Comparison of ENCODE assay signal across 8 mouse cellular contexts in genomic region chr11:60139734-60140371, GRCm38 (mm10). TPM values are rescaled to one million over a fixed set of nuclear protein-coding genes. Genes with fewer than 3 reads are reported as not detected.
DNase-seq lines count a peak whose midpoint lies in the region; ATAC-seq and TF ChIP-seq lines count a peak whose summit lies in the region.

No protein-coding gene starts in this region.

- TF ChIP-seq POLR2A in bone marrow macrophage, adult 2 months (IDR thresholded peaks at IDR 0.05; ENCODE audit: borderline replicate concordance, low read depth, low read length): no peak
- peak; percentile 29; the same call in 1 of the 2 replicates for TF ChIP-seq POLR2A in embryonic fibroblast, embryonic 13.5 days (IDR thresholded peaks at IDR 0.05; ENCODE audit: low read depth, low read length)

- intact Hi-C loops in heart, postnatal 10 days (cut with DNase I): loop anchor here (2.0 to 5.0 kb wide), 2 partner anchors 33 kb away; partner anchors contain the start of gene Rai1

- TF ChIP-seq EP300 in lung, postnatal 0 days (IDR thresholded peaks at IDR 0.05): no peak

- no peak for TF ChIP-seq CTCF in bone marrow macrophage, adult 2 months (IDR thresholded peaks at IDR 0.05; ENCODE audit: low read depth, low read length)
- no peak for TF ChIP-seq CTCF in embryonic fibroblast, embryonic 13.5 days (IDR thresholded peaks at IDR 0.05; ENCODE audit: borderline replicate concordance, insufficient read depth, low read length)
- peak; percentile 21 for TF ChIP-seq CTCF in lung, postnatal 0 days (IDR thresholded peaks at IDR 0.05)

- H3K4me1 ChIP-seq in bone marrow macrophage, adult 2 months (ENCODE audit: control insufficient read depth, insufficient read depth, low read length): peaks cover 36% of the 10 kb centered on the region
- peaks cover 20% of the 10 kb centered on the region for H3K4me1 ChIP-seq in embryonic fibroblast, embryonic 13.5 days (ENCODE audit: control insufficient read depth, insufficient read depth, low read length)
- peaks cover 5% of the 10 kb centered on the region; the same call in 1 of the 2 replicates for H3K4me1 ChIP-seq in lung, postnatal 0 days (ENCODE audit: insufficient read depth, low read depth, low read length)

- ATAC-seq in lung, postnatal 0 days: peak; percentile 64

- peak overlapping the region; percentile 100 for H3K4me2 ChIP-seq in lung, postnatal 0 days (replicated peaks; ENCODE audit: low read depth, low read length)

- H3K9me3 ChIP-seq in lung, postnatal 0 days (ENCODE audit: low read length): no peaks in the 10 kb centered on the region

- H3K9ac ChIP-seq in lung, postnatal 0 days (replicated peaks; ENCODE audit: low read depth): peak overlapping the region; percentile 43

- H3K27me3 ChIP-seq in lung, postnatal 0 days (replicated peaks; ENCODE audit: insufficient read depth, low read length): no peaks in the 10 kb centered on the region

- WGBS in lung, postnatal 0 days: 1% methylated on average over 58 of the region's 66 CpGs

- H3K27ac ChIP-seq in bone marrow macrophage, adult 2 months (ENCODE audit: insufficient read depth, low read depth, low read length): no peak overlapping the region
- no peak overlapping the region for H3K27ac ChIP-seq in embryonic fibroblast, embryonic 13.5 days (ENCODE audit: insufficient read depth, low read length)
- H3K27ac ChIP-seq in lung, postnatal 0 days (ENCODE audit: low read length): peak overlapping the region; percentile 14; the same call in 1 of the 2 replicates

- H3K36me3 ChIP-seq in lung, postnatal 0 days (ENCODE audit: insufficient read depth, low read length): peaks cover 8% of the 10 kb centered on the region; the same call in 1 of the 2 replicates

- DNase-seq in CD8-positive naive resting alpha-beta T cell, adult 2 months (ENCODE audit: low read depth in 2 of 2, low spot score in 2 of 2): peak; percentile 25 to 40
- peak; percentile 66 to 73 for DNase-seq in heart, postnatal 10 days
- DNase-seq in layer of hippocampus, postnatal 25 days (ENCODE audit: extremely low spot score in 1 of 2, low spot score in 1 of 2): peak; percentile 49 to 50
- peak; percentile 52 for DNase-seq in lung, postnatal 0 days (ENCODE audit: low spot score)
- peak; percentile 47 for DNase-seq in ovary, postnatal 14 days (ENCODE audit: low spot score)
- peak; percentile 59 to 68 for DNase-seq in urinary bladder, postnatal 4 days (ENCODE audit: low spot score in 2 of 2)

- H3K4me3 ChIP-seq in bone marrow macrophage, adult 2 months (ENCODE audit: insufficient read depth, low read length): peak overlapping the region; percentile 68
- H3K4me3 ChIP-seq in embryonic fibroblast, embryonic 13.5 days (ENCODE audit: insufficient read depth, low read length): peak overlapping the region; percentile 64
- peak overlapping the region; percentile 55 for H3K4me3 ChIP-seq in lung, postnatal 0 days (ENCODE audit: low read depth, low read length)

RNA-seq across cellular contexts. Expression of gene Rai1, which starts 35.0 kb away (rescaled TPM):
- 11.3 and 12.9 TPM in 2 replicates for polyA plus RNA-seq in bone marrow macrophage, adult 2 months (2012; ENCODE audit: insufficient read depth, insufficient read length, missing spikeins)
- polyA plus RNA-seq in embryonic fibroblast, embryonic 13.5 days (2011; ENCODE audit: insufficient read length, low read depth, missing spikeins): 25.9 and 29.1 TPM in 2 replicates
- 10 to 100 TPM; 44.6 to 45.7 TPM for total RNA-seq in heart, postnatal 10 days (2021)
- total RNA-seq in layer of hippocampus, postnatal 25 days (2021): 10 to 100 TPM; 60.2 to 76.4 TPM
- polyA plus RNA-seq in lung, postnatal 0 days (2015; fragmentation: Nextera tagmentation; extraction: Ambion mirVana): 13.5 and 16.2 TPM in 2 replicates
